Mouse (Mus musculus): ENCODE measurements around the gene Stab2. TPM values are rescaled to one million over a fixed set of nuclear protein-coding genes. Genes with fewer than 3 reads are reported as not detected.

Stab2 gene
- polyA plus RNA-seq, 1 experiment = 20.3 TPM

DNA sequence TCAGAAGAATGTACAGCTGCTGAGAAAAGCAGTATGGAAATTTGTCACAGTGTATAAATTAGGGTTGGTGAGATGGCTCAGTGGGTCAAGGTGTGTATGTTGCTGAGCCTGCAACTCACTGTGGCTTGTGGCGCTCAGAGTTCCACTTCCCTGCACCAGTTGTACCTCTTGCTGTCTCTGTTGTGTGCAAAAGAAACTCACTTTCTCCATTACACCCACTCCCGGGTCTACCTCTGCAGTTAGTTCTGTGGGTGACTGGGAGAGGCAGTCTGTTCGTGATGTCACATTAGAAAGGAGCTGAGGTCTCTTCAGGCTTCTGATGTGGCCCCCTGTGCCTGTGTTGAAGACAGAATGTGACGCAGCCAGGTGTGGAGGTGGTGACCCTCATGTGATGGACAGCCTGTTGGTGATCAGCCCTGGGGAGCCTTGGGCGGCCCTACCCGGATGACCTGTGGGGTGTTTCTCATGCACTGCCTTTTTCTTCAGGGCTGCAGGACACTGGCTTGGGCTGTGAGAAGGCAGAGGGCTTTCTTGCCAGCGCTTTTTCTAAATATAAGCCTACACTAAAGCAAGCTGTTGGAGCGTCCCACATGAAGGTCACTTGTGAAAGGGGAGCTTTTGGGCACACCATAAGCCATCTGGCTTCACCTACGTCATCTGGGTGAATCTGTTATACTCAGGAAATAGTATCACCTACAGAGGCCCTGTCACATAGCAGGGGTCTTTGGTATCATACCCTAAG lies 212.9 kb downstream of the Stab2 start:
- no peak for TF ChIP-seq CTCF (conservative IDR thresholded peaks at IDR 0.05; ENCODE audit: insufficient read depth, insufficient read length, low read depth, low read length)
- TF ChIP-seq POLR2A (IDR thresholded peaks at IDR 0.05; ENCODE audit: low read depth, low read length) = no peak
- no peak for DNase-seq
- H3K27me3 ChIP-seq (replicated peaks; ENCODE audit: control insufficient read depth, insufficient read depth, low read length) = no peaks in the 10 kb centered on the region
- H3K27ac ChIP-seq (ENCODE audit: insufficient read depth, low read depth, low read length) = no peak overlapping the region
- H3K36me3 ChIP-seq (ENCODE audit: control insufficient read depth, insufficient read depth, low read length) = no peaks in the 10 kb centered on the region; the same call in 1 of the 2 replicates
- 90% methylated on average over 9 of the region's 9 CpGs for WGBS
- 0 out of 2 replicates have a peak, but pooled peaks cover 4% of the 10 kb centered on the region for H3K4me1 ChIP-seq (ENCODE audit: control insufficient read depth, insufficient read depth, low read length)
- no peak overlapping the region for H3K4me3 ChIP-seq (ENCODE audit: insufficient read depth, low read depth, low read length)

GRCm38 (mm10) chr10:86794196-86794595 lies 213.6 kb downstream of the Stab2 start:
- WGBS = 93% methylated on average over 4 of the region's 4 CpGs
- H3K36me3 ChIP-seq (ENCODE audit: control insufficient read depth, insufficient read depth, low read length) = no peaks in the 10 kb centered on the region; the same call in 1 of the 2 replicates
- H3K27me3 ChIP-seq (replicated peaks; ENCODE audit: control insufficient read depth, insufficient read depth, low read length) = no peaks in the 10 kb centered on the region
- TF ChIP-seq CTCF (conservative IDR thresholded peaks at IDR 0.05; ENCODE audit: insufficient read depth, insufficient read length, low read depth, low read length) (no peak), POLR2A (IDR thresholded peaks at IDR 0.05; ENCODE audit: low read depth, low read length) (no peak)
- no peak for DNase-seq
- H3K27ac ChIP-seq (ENCODE audit: insufficient read depth, low read depth, low read length) = no peak overlapping the region
- H3K4me3 ChIP-seq (ENCODE audit: insufficient read depth, low read depth, low read length) = no peak overlapping the region
- H3K4me1 ChIP-seq (ENCODE audit: control insufficient read depth, insufficient read depth, low read length) = 0 out of 2 replicates have a peak, but pooled peaks cover 4% of the 10 kb centered on the region

GRCm38 (mm10) chr10:86793509-86793951 lies 214.3 kb downstream of the Stab2 start:
- TF ChIP-seq POLR2A (IDR thresholded peaks at IDR 0.05; ENCODE audit: low read depth, low read length) (no peak), CTCF (conservative IDR thresholded peaks at IDR 0.05; ENCODE audit: insufficient read depth, insufficient read length, low read depth, low read length) (no peak)
- Histone ChIP-seq H3K4me3 (ENCODE audit: insufficient read depth, low read depth, low read length) (no peak overlapping the region), H3K36me3 (ENCODE audit: control insufficient read depth, insufficient read depth, low read length) (no peaks in the 10 kb centered on the region; the same call in 1 of the 2 replicates), H3K4me1 (ENCODE audit: control insufficient read depth, insufficient read depth, low read length) (0 out of 2 replicates have a peak, but pooled peaks cover 4% of the 10 kb centered on the region), H3K27me3 (replicated peaks; ENCODE audit: control insufficient read depth, insufficient read depth, low read length) (no peaks in the 10 kb centered on the region), H3K27ac (ENCODE audit: insufficient read depth, low read depth, low read length) (0 out of 2 replicates have a peak overlapping the region, but pooled peaks have one; percentile 32)
- DNase-seq = no peak
- 78% methylated on average over 2 of the region's 2 CpGs for WGBS

- TF ChIP-seq POLR2A (IDR thresholded peaks at IDR 0.05; ENCODE audit: low read depth, low read length) = no peak
- no peak for TF ChIP-seq CTCF (conservative IDR thresholded peaks at IDR 0.05; ENCODE audit: insufficient read depth, insufficient read length, low read depth, low read length)
Measured at GRCm38 (mm10) chr10:86791507-86792184, 216.2 kb downstream of the Stab2 start.

More at GRCm38 (mm10) chr10:86791507-86792184, 216.2 kb downstream of the Stab2 start:
- Histone ChIP-seq H3K36me3 (ENCODE audit: control insufficient read depth, insufficient read depth, low read length) (no peaks in the 10 kb centered on the region; the same call in 1 of the 2 replicates), H3K27ac (ENCODE audit: insufficient read depth, low read depth, low read length) (no peak overlapping the region), H3K27me3 (replicated peaks; ENCODE audit: control insufficient read depth, insufficient read depth, low read length) (no peaks in the 10 kb centered on the region), H3K4me3 (ENCODE audit: insufficient read depth, low read depth, low read length) (no peak overlapping the region), H3K4me1 (ENCODE audit: control insufficient read depth, insufficient read depth, low read length) (0 out of 2 replicates have a peak, but pooled peaks cover 4% of the 10 kb centered on the region)
- no peak for DNase-seq
- WGBS = 82% methylated on average over 7 of the region's 7 CpGs

Other genes with a start within 250 kb of the Stab2 start
- gene Gm49358, start 244.1 kb downstream of the Stab2 start, polyA plus RNA-seq (2012; rRNA removed) = not detected in 2 replicates
- gene Nt5dc3, start 229.0 kb downstream of the Stab2 start, polyA plus RNA-seq (2012; rRNA removed) = 5.9 and 6.9 TPM in 2 replicates
- gene 1700113H08Rik, start 50.0 kb upstream of the Stab2 start, polyA plus RNA-seq (2012; rRNA removed) = 0.12 TPM in 1 of 2 replicates, not detected in the other